Mouse (Mus musculus): ENCODE measurements around the gene Pif1.
A peak's percentile ranks its signal among the peaks of the same experiment; 100 is the strongest.

Gene Pif1

GRCm38 (mm10) chr9:65562081-65562506, 24.9 kb upstream of the Pif1 start:
- peak; percentile 47 for DNase-seq

GRCm38 (mm10) chr9:65563073-65563472, 23.9 kb upstream of the Pif1 start:
- no peak for DNase-seq

- DNase-seq = no peak
These were observed 22.3 kb upstream of the Pif1 start for GRCm38 (mm10) chr9:65564698-65565097.

GRCm38 (mm10) chr9:65568787-65569186, 18.2 kb upstream of the Pif1 start:
- no peak for DNase-seq

- DNase-seq = no peak
These were observed 17.4 kb upstream of the Pif1 start for GRCm38 (mm10) chr9:65569491-65569971.

DNA sequence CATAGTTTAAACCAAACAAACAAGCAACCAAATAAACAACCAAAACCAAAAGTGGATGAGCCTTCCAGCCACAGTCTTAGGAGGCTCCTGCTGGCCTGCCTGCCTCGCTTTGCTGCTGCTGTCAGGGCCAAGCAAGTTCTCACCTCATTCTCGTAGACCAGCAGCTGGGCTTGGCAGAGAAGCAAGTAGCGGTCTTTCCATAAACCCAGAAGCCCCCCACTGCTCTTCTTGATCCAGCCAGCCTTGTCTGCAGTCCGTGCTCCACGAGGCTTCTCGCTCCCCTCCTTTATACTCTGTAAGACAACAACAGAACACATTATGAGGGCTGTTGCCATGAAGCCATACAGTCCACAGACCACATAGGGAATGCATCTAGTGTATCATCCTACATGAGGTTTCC, 14.1 kb upstream of the Pif1 start:
- DNase-seq = no peak

DNA sequence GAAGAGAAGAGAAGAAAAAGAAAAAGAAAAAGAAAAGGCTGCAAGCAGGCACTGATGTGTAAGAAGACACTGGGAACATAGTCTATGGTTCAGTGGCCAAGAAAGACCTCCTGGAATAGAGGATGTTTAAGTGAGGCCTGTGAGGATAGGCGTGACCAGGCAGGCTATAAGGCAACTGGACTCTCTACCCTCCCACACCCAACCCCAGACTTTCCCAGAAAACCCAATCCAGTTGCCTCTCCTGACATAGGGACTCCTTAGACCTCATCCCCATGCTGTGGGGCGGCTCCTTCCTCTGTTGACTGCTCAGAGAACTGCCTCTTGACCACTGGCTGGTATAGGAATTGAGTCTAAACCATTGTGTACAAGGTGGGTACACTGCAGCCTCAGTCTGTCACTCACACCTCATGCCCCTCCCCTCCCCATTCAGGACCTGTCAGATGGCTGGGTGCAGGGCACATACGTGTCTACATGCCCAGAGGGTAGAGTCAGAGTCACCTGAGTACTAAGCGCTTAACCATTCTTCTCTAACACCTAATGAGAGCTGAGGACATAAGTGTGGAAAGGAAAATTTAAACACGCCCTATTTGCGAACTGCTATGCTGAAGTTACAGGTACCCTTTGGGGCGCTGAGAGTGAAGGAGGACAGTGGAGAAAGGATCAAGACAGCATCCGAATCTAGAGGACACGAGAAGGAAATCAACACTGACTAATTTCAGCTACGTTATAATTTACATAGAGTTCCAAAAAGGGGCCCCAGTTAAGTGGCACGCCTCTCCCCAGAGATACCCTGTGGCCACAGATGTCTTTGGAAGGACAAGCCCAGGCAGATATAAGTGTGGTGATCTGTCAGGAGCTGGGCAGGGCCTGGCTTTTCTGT, 12.2 kb upstream of the Pif1 start:
- no peak for DNase-seq

DNA sequence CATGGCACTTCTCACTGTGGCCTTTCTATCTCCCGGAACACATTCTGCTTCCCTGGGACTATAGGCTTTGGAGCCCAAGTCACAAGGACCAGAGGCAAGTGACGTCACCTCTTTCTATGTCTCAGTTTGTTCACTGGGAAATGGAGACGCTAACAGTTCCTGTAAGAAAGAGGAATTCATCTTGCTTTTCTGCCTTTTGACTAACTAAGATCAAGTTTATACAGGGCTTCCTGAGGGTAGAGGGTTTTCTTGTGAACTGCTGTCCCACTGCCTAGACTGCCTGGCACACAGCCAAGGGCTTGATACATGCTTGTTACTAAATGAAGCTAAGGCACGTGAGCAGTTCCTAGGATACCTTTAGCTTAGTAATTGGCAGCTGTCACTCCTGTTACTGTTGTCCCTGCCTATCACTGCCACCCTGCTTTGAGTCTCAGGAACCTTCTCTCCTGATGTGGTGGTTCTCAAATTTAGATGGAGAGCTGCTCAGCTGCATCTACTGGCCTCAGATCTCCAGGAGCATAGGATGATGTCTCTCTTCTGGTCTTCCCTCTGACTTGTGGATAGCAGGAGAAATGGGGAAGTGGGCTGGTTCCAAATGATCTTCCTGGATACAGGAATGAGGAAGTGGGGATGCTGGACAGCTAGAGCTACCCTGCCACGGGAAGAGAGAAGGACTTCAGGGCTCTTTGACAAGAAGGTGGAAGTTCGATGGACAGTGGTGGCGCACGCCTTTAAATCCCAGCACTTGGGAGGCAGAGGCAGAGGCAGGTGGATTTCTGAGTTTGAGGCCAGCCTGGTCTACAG, 11.4 kb upstream of the Pif1 start:
- no peak for DNase-seq

- DNase-seq = no peak
These were observed 10.0 kb upstream of the Pif1 start for GRCm38 (mm10) chr9:65576861-65577510.

DNA sequence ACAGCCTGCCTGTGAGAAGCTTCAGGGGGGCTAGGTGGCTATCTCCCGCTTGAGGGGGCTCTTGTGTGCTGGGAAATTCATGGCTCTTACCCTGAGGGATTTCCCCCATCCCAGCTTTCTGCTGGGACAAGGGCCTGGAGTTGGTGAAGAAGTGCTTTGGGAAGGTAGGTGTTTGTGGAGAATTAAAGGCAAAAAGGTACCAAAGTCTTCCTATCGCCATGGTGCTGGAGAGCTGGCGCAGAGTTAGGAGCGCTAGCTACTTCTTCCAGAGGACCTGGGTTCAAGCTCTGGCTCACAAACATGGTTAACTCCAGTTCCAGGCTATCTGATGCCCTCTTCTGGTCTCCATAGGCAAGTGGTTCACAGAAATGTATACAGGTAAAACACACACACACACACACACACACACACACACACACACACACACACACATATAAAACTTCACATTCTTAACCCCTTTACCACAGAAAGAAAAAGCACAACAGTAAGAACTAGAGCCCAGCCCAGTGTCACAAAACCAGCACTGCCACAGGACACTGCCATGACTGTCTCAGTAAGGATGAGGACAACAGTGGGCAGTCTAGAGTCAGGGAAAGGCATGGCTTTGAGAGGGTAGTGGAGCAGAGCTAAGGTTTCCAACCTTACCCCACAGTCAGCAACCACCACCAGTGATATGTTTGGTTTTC, 9.3 kb upstream of the Pif1 start:
- DNase-seq = no peak

GRCm38 (mm10) chr9:65578801-65579249, 8.1 kb upstream of the Pif1 start:
- DNase-seq = no peak

GRCm38 (mm10) chr9:65579781-65580371, 7.1 kb upstream of the Pif1 start, which contains the start of gene Plekho2:
Gene Plekho2, minus strand, starts transcription at chr9:65580040.
- peak; percentile 97 for DNase-seq

- DNase-seq = peak; percentile 92
These were observed 6.3 kb upstream of the Pif1 start for GRCm38 (mm10) chr9:65580401-65581256.

GRCm38 (mm10) chr9:65583045-65583444, 3.9 kb upstream of the Pif1 start:
- peak; percentile 45 for DNase-seq

GRCm38 (mm10) chr9:65587270-65587572, 261 bp downstream of the Pif1 start:
- DNase-seq = peak; percentile 37

GRCm38 (mm10) chr9:65587573-65588358, 806 bp downstream of the Pif1 start:
- DNase-seq = peak; percentile 70

DNA sequence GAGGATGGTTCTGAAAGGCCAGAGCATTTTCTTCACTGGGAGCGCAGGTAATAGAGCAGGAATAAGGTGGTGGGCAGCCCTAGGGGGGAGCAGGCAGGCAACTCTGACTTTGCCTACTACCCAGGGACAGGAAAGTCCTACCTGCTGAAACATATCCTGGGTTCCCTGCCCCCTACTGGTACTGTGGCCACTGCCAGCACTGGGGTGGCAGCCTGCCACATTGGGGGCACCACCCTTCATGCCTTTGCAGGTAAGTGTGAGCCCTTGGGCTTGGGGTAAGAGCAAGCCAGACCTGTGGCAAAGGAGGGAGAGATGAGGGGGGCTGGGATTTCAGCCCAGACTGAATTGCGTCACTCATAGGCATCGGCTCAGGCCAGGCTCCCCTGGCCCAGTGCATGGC, 2.1 kb downstream of the Pif1 start:
- no peak for DNase-seq

DNA sequence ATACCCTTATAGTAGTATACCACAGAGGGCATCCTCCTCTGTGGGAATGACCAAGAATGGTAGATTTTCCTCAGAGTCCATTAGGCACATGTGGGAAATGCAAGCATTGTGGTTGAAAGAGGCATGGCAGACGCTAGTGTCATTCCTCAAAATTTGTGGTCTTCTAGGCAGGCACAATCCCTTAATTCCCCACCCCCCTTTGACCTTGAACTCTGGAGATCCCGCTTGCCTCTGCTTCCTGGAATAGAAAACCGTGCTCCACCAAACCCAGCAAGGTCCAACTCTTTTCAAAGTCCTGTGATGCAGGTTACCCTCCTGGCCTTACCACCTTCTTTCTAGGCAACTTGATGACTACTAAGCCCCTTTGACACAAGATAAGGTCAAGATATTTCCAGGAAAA, 5.8 kb downstream of the Pif1 start:
- no peak for DNase-seq

DNA sequence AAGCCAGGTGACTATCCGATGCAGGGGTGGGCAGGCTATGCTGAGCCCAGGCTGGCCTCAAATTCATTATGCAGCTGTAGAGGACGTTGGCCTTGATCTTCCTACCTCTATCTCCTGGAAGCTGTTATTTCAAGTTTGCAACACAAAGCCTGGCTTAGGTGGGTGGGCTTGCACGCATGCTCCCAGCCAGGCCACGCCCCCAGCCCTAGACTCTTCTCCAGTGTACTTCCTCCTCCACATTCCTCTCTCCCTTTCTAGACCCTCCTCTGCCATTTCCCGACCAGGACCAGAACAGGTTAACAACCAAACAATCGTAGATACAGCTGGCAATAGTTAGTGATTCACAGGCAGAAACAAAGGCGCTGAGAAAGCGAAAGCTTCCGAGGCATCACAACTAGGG, 6.6 kb downstream of the Pif1 start:
- DNase-seq = no peak

- DNase-seq = peak; percentile 76
These were observed 11.8 kb downstream of the Pif1 start for GRCm38 (mm10) chr9:65598765-65599249.
